Mouse (Mus musculus) embryonic facial prominence, embryonic 14.5 days (tissue): ENCODE measurements at regions not wholly inside any gene's neighbourhood (a gene's known extent, or its start where the extent isn't known, plus 50 kb on each side); places are given as distances from the start of the nearest gene placed in this dataset.
A peak's percentile ranks its signal among the peaks of the same experiment; 100 is the strongest.

ENCODE experiments used
- ATAC-seq: fragments of 200-750 bp; cut with Nextera tagmentation; 2 replicates; pipeline ENCODE4 v1.8.0; 2017; ENCODE audit warnings: low read depth, moderate number of reproducible peaks, moderate TSS enrichment
- DNase-seq: peaks from one replicate; pipeline ENCODE4 v3.0.0-alpha.2; 2015; ENCODE audit warnings: low spot score
- H3K27ac ChIP-seq: fragments of 300-500 bp; sonication (generic); replicated peaks from 2 replicates; pipeline ENCODE4 v1.5.1; 2014; ENCODE audit warnings: low read depth, mild to moderate bottlenecking, low read length, moderate library complexity
- H3K27me3 ChIP-seq: fragments of 300-500 bp; sonication (generic); replicated peaks from 2 replicates; pipeline ENCODE4 v1.6.1; 2014; ENCODE audit warnings: low read length; ENCODE audit not compliant: control insufficient read depth, insufficient read depth
- H3K36me3 ChIP-seq: fragments of 300-500 bp; sonication (generic); 2 replicates; pipeline ENCODE4 v1.6.1; 2014; ENCODE audit warnings: low read length, mixed read lengths; ENCODE audit not compliant: control insufficient read depth, insufficient read depth
- H3K4me1 ChIP-seq: fragments of 300-500 bp; sonication (generic); 2 replicates; pipeline ENCODE4 v1.6.1; 2014; ENCODE audit warnings: antibody characterized with exemption, low read length; ENCODE audit not compliant: control insufficient read depth, insufficient read depth
- H3K4me2 ChIP-seq: fragments of 300-500 bp; sonication (generic); 2 replicates; pipeline ENCODE4 v1.6.1; 2014; ENCODE audit warnings: low read depth, mild to moderate bottlenecking, low read length, moderate library complexity, mixed read lengths
- H3K4me3 ChIP-seq: fragments of 300-500 bp; sonication (generic); 2 replicates; pipeline ENCODE4 v1.5.1; 2014; ENCODE audit warnings: low read depth, mild to moderate bottlenecking, low read length
- H3K9ac ChIP-seq: fragments of 300-500 bp; sonication (generic); 2 replicates; pipeline ENCODE4 v1.6.1; 2014; ENCODE audit warnings: low read depth, mild to moderate bottlenecking, low read length, moderate library complexity, mixed read lengths
- H3K9me3 ChIP-seq: fragments of 300-500 bp; sonication (generic); 2 replicates; pipeline ENCODE4 v1.6.1; 2016; ENCODE audit warnings: low read length; ENCODE audit not compliant: control insufficient read depth
- WGBS: fragments of 180-500 bp; shearing (Covaris S2); extraction: QIAGEN DNeasy Blood & Tissue Kit; methylation state at CpG from one replicate; pipeline ENCODE4 v1.1.7; 2014; 5-methylcytosine and 5-hydroxymethylcytosine counted together

DNA sequence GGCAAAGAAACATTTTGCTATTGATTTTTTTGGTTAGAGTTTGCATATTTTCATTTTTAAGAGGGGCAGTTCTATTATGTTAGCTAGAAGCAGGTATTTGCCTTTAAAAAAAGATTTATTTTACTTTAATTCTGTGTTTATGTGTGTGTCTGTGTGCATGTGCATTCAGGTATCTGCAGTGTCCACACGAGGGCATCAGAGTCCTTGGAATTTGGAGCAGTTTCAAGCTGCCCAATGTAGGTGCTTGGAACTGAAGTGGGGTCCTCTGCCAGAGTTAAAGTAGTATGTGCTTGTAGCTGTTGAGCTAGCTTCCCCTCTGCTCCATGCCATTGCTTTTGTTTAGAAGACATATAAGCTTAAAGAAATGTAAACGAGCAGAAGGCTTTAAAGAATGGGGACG, 89.1 kb downstream of the 9330182O14Rik start:
- Histone ChIP-seq H3K9me3 (0 out of 2 replicates have a peak, but pooled peaks cover 3% of the 10 kb centered on the region), H3K27ac (no peak overlapping the region), H3K27me3 (no peaks in the 10 kb centered on the region), H3K9ac (no peak overlapping the region), H3K4me3 (no peak overlapping the region), H3K4me1 (no peaks in the 10 kb centered on the region), H3K4me2 (no peak overlapping the region), H3K36me3 (no peaks in the 10 kb centered on the region)
- DNase-seq, result no peak
- no peak for ATAC-seq
- WGBS, result 86% methylated on average over 3 of the region's 3 CpGs

DNA sequence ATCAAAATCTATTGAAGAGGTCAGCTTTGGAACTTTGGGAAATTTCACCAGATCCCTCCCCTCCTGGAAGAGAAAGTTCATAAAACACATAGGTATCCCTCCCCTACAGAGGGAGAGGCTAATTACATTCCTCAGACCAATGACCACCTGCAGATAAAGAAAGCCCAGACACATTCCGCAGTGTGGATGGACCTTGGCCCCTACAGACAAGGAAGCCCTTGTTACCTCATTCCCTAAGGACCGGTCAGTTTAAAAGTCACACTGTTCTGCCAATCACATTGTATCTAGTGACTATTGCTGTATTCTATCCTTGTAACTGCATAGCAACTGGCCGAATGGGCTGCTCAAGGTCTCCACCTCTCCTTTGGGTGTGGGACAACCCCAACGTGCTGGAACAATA, 107.6 kb downstream of the 9330182O14Rik start:
- H3K4me2 ChIP-seq, result no peak overlapping the region
- no peaks in the 10 kb centered on the region for H3K4me1 ChIP-seq
- H3K9me3 ChIP-seq, result no peaks in the 10 kb centered on the region
- DNase-seq, result no peak
- no peak overlapping the region for H3K4me3 ChIP-seq
- H3K27ac ChIP-seq, result no peak overlapping the region
- H3K9ac ChIP-seq, result no peak overlapping the region
- 62% methylated on average over 4 of the region's 4 CpGs for WGBS
- no peaks in the 10 kb centered on the region for H3K27me3 ChIP-seq
- ATAC-seq, result no peak
- H3K36me3 ChIP-seq, result no peaks in the 10 kb centered on the region

DNA sequence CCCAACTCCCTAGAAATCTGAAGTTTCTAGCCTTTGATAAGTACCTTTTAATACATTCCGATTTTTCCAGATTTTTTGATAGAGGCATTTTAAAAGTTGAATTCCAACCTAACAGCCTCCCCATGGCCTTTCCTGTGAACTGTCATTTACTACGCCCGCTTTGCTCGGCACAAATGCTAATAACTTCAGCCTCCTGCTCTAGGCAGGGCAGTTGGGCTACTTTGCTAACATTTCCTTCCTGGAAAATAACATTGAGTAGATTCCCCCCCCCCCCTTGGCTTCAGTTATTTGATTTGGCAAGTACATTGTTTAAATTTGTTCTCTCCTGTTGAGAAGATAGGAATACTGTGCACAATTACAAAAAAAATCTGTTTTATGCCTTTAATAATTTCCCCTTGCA, 114.8 kb downstream of the 9330182O14Rik start:
- no peak overlapping the region for H3K27ac ChIP-seq
- H3K36me3 ChIP-seq, result no peaks in the 10 kb centered on the region
- no peaks in the 10 kb centered on the region for H3K27me3 ChIP-seq
- 71% methylated on average over 4 of the region's 4 CpGs for WGBS
- no peaks in the 10 kb centered on the region for H3K9me3 ChIP-seq
- no peak for ATAC-seq
- no peaks in the 10 kb centered on the region for H3K4me1 ChIP-seq
- H3K4me2 ChIP-seq, result no peak overlapping the region
- no peak overlapping the region for H3K4me3 ChIP-seq
- no peak overlapping the region for H3K9ac ChIP-seq
- DNase-seq, result no peak

DNA sequence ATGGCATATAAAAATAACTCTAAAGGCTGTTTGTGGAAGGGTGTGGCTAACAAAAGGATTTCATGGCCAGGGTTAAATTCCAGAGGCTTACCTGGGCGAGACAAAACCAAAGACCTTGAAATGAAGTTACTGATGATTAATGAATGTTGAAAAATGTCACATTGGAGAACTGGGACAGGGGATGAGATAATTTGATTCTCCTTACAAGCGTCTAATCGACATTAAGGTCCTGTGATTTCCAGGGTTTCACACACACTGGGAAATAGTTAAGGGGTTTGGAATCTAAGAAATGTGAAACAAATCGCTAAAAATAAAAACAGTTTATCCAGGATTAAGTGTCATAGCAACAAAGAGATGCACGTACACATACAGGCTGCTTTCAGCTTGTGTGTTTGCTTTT, 125.3 kb downstream of the 9330182O14Rik start:
- Histone ChIP-seq H3K9ac (no peak overlapping the region), H3K4me1 (no peaks in the 10 kb centered on the region), H3K27ac (no peak overlapping the region), H3K9me3 (no peaks in the 10 kb centered on the region), H3K4me3 (no peak overlapping the region), H3K4me2 (no peak overlapping the region), H3K36me3 (no peaks in the 10 kb centered on the region), H3K27me3 (no peaks in the 10 kb centered on the region)
- DNase-seq (peak; percentile 26), ATAC-seq (no peak)
- 48% methylated on average over 5 of the region's 5 CpGs for WGBS

DNA sequence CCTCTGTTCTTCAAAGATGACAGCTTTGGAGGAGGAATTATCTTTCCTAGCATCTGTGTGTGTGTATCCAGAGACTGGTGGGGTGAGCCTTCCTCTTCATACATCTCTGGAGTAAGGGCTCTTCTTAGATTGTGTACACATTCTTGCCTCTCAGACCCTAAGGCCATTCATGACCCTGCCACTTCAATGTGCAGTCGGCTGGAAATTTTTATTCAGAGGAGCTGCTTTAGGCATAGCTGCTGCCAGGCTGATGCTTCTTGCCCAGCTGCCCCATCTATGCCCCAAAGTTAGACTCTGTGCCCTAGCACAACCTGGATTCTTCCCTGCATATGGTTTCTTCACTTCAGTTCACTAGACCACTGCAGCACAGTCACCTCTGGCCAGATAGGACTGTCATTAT, 144.9 kb downstream of the 9330182O14Rik start:
- Histone ChIP-seq H3K27ac (no peak overlapping the region), H3K9me3 (no peaks in the 10 kb centered on the region), H3K4me3 (no peak overlapping the region), H3K4me1 (no peaks in the 10 kb centered on the region), H3K36me3 (no peaks in the 10 kb centered on the region), H3K9ac (no peak overlapping the region), H3K4me2 (no peak overlapping the region), H3K27me3 (no peaks in the 10 kb centered on the region)
- DNase-seq, result peak; percentile 17
- no peak for ATAC-seq
- 90% methylated on average over 1 of the region's 1 CpGs for WGBS

DNA sequence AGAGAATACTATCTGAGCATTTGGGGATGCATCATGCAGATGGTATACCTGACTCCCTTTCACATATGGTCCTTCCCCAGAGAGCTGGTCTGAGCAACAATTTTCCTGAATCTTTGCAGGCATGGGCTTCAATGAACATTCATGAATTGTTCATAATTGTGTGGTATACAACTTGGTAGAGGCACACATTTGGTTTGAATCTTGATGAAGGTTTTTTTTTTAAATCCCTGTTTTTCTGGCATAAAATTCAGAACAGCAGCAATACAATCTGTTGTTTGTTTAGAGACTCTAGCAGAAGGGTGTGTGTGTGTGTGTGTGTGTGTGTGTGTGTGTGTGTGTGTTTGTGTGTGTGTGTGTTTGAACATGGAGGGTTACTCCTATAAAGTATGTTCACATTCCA, 146.4 kb downstream of the 9330182O14Rik start:
- no peaks in the 10 kb centered on the region for H3K27me3 ChIP-seq
- no peak overlapping the region for H3K27ac ChIP-seq
- no peak for ATAC-seq
- H3K4me2 ChIP-seq, result no peak overlapping the region
- H3K9me3 ChIP-seq, result no peaks in the 10 kb centered on the region
- DNase-seq, result no peak
- H3K9ac ChIP-seq, result no peak overlapping the region
- H3K4me3 ChIP-seq, result no peak overlapping the region
- H3K36me3 ChIP-seq, result no peaks in the 10 kb centered on the region
- no peaks in the 10 kb centered on the region for H3K4me1 ChIP-seq

DNA sequence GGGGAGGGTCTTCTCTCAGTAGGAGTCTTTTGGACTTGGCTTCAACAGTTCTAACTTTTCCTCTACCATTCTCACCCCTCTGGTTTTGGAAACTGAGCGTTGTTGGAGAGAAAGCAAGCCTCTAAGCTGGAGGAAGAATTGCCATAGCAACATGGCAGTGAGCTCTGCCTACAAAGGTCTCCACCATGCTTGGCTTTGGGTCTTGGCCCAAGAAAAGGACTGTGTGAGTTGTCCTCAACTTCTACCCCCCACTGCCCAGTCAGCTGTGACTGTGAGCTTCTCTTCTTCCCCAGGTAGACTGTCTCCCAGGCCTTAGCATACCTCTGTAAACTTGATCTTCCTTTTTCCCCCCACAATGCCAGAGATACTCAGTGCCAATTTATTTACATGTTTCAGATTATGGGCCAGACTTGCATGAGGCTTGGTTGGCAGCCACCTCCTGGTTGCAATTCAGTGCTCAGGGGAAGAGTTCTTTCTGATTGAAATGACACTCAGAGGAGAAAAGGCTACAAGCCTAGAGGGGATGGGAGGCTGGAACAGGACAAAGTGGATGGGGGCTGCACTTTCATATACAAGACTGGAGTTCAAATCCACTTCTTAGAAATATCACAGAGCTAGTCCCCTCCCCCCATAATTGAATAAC, 147.0 kb downstream of the 9330182O14Rik start:
- H3K27me3 ChIP-seq, result no peaks in the 10 kb centered on the region
- no peak overlapping the region for H3K4me2 ChIP-seq
- H3K9ac ChIP-seq, result no peak overlapping the region
- no peak for DNase-seq
- no peak overlapping the region for H3K27ac ChIP-seq
- ATAC-seq, result no peak
- no peak overlapping the region for H3K4me3 ChIP-seq
- no peaks in the 10 kb centered on the region for H3K36me3 ChIP-seq
- H3K4me1 ChIP-seq, result no peaks in the 10 kb centered on the region
- no peaks in the 10 kb centered on the region for H3K9me3 ChIP-seq
- 81% methylated on average over 1 of the region's 1 CpGs for WGBS

DNA sequence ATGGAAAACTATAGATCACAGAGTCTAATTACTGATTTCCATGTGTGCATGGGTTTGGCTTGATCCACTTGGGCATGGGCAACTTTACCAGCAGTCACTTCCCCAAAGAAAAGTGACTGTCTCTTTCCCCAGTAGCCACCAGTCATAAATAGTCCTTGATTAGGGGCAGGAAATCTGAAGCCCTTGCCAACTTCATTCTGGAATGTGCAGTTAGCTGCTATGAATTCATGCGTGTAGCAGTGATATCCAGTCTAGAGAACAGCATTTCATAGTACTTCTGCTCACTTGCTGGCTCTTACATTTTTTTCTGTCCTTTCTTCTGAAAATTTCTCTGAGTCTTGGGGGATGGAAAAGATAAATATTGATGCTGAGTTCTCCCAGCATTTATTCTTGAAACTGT, 157.4 kb downstream of the 9330182O14Rik start:
- H3K4me1 ChIP-seq, result no peaks in the 10 kb centered on the region
- WGBS, result 80% methylated on average over 1 of the region's 1 CpGs
- H3K36me3 ChIP-seq, result no peaks in the 10 kb centered on the region
- no peak overlapping the region for H3K27ac ChIP-seq
- no peaks in the 10 kb centered on the region for H3K27me3 ChIP-seq
- no peak overlapping the region for H3K4me2 ChIP-seq
- H3K9me3 ChIP-seq, result no peaks in the 10 kb centered on the region
- DNase-seq (no peak), ATAC-seq (no peak)
- no peak overlapping the region for H3K9ac ChIP-seq
- no peak overlapping the region for H3K4me3 ChIP-seq

DNA sequence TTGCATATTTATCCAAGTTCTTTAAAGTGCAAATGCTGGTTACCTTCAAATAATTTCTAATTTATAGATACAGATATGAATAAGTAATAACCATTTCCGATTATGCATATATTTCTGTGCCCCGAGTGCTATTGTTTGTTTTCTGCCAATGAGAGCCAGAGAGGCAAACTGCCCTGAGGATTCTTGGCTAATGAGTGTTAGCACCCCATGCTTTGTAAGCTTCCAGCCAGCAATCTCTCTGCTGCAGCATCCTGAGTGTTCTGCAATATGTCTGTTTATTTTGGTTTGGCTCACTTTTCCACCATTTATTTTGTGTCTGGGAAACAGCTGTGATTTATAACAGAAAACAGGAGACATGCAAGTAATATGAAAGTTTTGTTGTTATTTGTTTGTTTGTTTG, 178.1 kb downstream of the 9330182O14Rik start:
- Histone ChIP-seq H3K36me3 (no peaks in the 10 kb centered on the region), H3K27me3 (no peaks in the 10 kb centered on the region), H3K9ac (no peak overlapping the region), H3K4me1 (no peaks in the 10 kb centered on the region), H3K9me3 (no peaks in the 10 kb centered on the region), H3K4me3 (no peak overlapping the region), H3K27ac (no peak overlapping the region), H3K4me2 (no peak overlapping the region)
- ATAC-seq (no peak), DNase-seq (no peak)
- WGBS, result 76% methylated on average over 2 of the region's 2 CpGs
